Mouse (Mus musculus): ENCODE data around the gene Zbtb2. TPM values are rescaled to one million over a fixed set of nuclear protein-coding genes. Genes with fewer than 3 reads are reported as not detected.

Zbtb2 gene
- polyA plus RNA-seq, 1 experiment from 2014 or later: 3.1 TPM

DNA sequence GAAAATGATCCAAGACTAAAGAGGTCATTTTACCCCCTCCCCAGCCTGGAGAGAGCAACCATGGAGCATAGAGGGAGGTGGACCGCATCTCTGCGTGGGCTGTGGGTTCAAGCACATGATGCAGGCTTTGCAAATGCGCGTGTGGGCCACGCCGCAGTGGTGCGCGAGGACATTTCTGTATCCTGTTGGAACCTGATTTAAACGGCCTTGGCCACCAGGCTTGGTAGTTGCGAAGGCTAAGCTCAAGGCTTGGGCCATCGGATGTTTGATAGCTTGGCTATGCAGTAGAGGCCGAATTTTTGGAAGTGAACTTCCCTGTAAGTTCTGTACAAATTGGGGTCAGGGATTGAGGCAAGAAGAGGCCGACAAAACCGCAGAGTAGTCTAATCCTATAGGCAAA is 40.3 kb downstream of the Zbtb2 start:
- TF ChIP-seq EP300 (IDR thresholded peaks at IDR 0.05; ENCODE audit: low read depth) (no peak), CTCF (IDR thresholded peaks at IDR 0.05; ENCODE audit: low read depth) (no peak)
- H3K36me3 ChIP-seq (replicated peaks; ENCODE audit: insufficient read depth, low read length): no peaks in the 10 kb centered on the region
- ATAC-seq: no peak
- no peak for DNase-seq
- H3K27me3 ChIP-seq (ENCODE audit: insufficient read depth, low read length): no peaks in the 10 kb centered on the region
- 89% methylated on average over 14 of the region's 14 CpGs for WGBS (ENCODE audit: insufficient replicate concordance)
- no peak overlapping the region for H3K9ac ChIP-seq (replicated peaks)
- H3K4me2 ChIP-seq (ENCODE audit: low read depth, low read length): no peak overlapping the region
- no peak overlapping the region for H3K27ac ChIP-seq (ENCODE audit: low read depth)
- peaks cover 5% of the 10 kb centered on the region for H3K4me1 ChIP-seq (ENCODE audit: insufficient read depth)
- no peak overlapping the region for H3K4me3 ChIP-seq (ENCODE audit: low read depth, low read length)
- H3K9me3 ChIP-seq (ENCODE audit: low read length): no peaks in the 10 kb centered on the region

DNA sequence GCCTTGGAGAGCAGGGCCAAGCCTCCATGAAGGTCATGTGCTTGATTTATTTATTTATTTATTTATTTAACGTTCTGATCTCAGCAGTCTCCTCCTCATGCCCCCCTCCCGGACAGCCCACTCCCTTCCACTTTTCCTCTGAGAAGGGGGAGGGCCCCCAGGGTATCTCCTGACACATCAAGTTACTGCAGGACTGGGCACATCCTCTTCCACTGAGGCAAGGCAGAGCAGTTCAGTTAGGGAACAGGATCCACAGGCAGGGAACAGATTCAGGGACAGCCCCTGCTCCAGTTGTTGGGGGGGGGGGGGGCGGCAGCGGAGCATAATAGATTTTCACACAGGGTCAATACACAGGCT is 40.8 kb downstream of the Zbtb2 start:
- Histone ChIP-seq H3K36me3 (replicated peaks; ENCODE audit: insufficient read depth, low read length) (no peaks in the 10 kb centered on the region), H3K4me2 (ENCODE audit: low read depth, low read length) (peak overlapping the region; percentile 71), H3K4me1 (ENCODE audit: insufficient read depth) (peaks cover 5% of the 10 kb centered on the region), H3K9ac (replicated peaks) (no peak overlapping the region), H3K27ac (ENCODE audit: low read depth) (no peak overlapping the region), H3K4me3 (ENCODE audit: low read depth, low read length) (peak overlapping the region; percentile 36; the same call in 1 of the 2 replicates), H3K9me3 (ENCODE audit: low read length) (no peaks in the 10 kb centered on the region), H3K27me3 (ENCODE audit: insufficient read depth, low read length) (no peaks in the 10 kb centered on the region)
- WGBS (ENCODE audit: insufficient replicate concordance): 66% methylated on average over 4 of the region's 4 CpGs
- TF ChIP-seq CTCF (IDR thresholded peaks at IDR 0.05; ENCODE audit: low read depth): no peak
- no peak for TF ChIP-seq EP300 (IDR thresholded peaks at IDR 0.05; ENCODE audit: low read depth)
- ATAC-seq (no peak; the same call in 1 of the 2 replicates), DNase-seq (no peak)

DNA sequence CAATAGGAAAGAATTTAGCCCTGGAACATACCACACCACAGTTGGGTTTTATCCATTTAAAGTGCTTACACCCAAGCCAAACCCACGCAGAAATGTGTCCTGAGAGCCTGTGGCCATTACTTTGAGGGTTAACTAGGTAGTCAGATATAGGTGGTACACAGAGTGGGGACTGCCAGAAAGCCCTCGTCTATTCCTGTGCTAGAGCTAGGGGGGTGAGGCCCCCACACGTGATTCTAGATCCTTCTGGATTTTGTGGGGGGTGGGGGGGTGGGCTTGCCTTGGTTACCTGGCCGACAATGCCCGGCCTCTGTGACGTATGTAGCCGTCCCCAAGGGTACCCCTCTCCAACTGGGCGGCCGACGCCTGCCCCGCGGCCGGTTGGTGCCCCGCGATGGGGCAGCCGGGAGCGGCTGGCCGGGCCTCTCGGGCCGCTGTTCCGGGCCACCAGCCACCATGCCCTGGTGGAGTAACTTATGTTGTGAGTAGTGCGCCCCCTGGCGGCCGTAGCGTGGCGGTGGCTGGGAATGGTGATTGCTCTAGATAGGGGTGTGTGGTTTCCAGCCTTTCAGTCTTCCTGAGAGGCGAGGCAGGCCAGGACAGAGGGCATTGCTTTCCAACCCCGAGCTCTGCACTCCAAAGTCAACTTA is 41.3 kb downstream of the Zbtb2 start:
- Histone ChIP-seq H3K36me3 (replicated peaks; ENCODE audit: insufficient read depth, low read length) (no peaks in the 10 kb centered on the region), H3K4me1 (ENCODE audit: insufficient read depth) (peaks cover 5% of the 10 kb centered on the region), H3K27ac (ENCODE audit: low read depth) (no peak overlapping the region), H3K4me2 (ENCODE audit: low read depth, low read length) (peak overlapping the region; percentile 71), H3K9me3 (ENCODE audit: low read length) (no peaks in the 10 kb centered on the region), H3K4me3 (ENCODE audit: low read depth, low read length) (peak overlapping the region; percentile 36), H3K9ac (replicated peaks) (peak overlapping the region; percentile 54), H3K27me3 (ENCODE audit: insufficient read depth, low read length) (no peaks in the 10 kb centered on the region)
- 10% methylated on average over 28 of the region's 28 CpGs for WGBS (ENCODE audit: insufficient replicate concordance)
- peak; percentile 90 for DNase-seq
- no peak for TF ChIP-seq EP300 (IDR thresholded peaks at IDR 0.05; ENCODE audit: low read depth)
- TF ChIP-seq CTCF (IDR thresholded peaks at IDR 0.05; ENCODE audit: low read depth): peak; percentile 89
- ATAC-seq: peak; percentile 96

DNA sequence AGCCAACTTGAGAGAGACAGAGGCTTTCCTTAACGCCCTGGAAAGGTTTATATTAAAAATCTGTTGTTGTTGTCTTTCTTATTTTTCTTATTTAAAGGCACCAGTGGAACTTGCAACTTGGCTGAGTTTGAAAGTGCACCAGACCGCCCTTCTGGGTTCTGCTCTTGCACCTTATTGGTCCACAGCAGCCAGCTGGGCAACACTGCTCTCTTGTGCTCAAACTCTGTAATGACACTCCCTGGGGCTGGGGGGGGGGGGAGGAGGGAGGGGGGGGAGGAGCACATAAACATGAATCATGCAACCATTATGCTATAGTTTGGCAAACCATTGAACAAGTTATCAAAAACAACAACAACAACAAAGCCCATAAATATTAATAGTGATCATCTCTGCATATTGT is 46.5 kb downstream of the Zbtb2 start:
- no peak overlapping the region for H3K9ac ChIP-seq (replicated peaks)
- no peaks in the 10 kb centered on the region for H3K36me3 ChIP-seq (replicated peaks; ENCODE audit: insufficient read depth, low read length)
- ATAC-seq (peak; percentile 72), DNase-seq (peak; percentile 67)
- peaks cover 2% of the 10 kb centered on the region for H3K4me1 ChIP-seq (ENCODE audit: insufficient read depth)
- no peak overlapping the region for H3K27ac ChIP-seq (ENCODE audit: low read depth)
- TF ChIP-seq CTCF (IDR thresholded peaks at IDR 0.05; ENCODE audit: low read depth) (peak; percentile 68), EP300 (IDR thresholded peaks at IDR 0.05; ENCODE audit: low read depth) (no peak)
- H3K4me2 ChIP-seq (ENCODE audit: low read depth, low read length): no peak overlapping the region
- H3K9me3 ChIP-seq (ENCODE audit: low read length): no peaks in the 10 kb centered on the region
- no peak overlapping the region for H3K4me3 ChIP-seq (ENCODE audit: low read depth, low read length)
- 18% methylated on average over 2 of the region's 2 CpGs for WGBS (ENCODE audit: insufficient replicate concordance)
- no peaks in the 10 kb centered on the region for H3K27me3 ChIP-seq (ENCODE audit: insufficient read depth, low read length)

DNA sequence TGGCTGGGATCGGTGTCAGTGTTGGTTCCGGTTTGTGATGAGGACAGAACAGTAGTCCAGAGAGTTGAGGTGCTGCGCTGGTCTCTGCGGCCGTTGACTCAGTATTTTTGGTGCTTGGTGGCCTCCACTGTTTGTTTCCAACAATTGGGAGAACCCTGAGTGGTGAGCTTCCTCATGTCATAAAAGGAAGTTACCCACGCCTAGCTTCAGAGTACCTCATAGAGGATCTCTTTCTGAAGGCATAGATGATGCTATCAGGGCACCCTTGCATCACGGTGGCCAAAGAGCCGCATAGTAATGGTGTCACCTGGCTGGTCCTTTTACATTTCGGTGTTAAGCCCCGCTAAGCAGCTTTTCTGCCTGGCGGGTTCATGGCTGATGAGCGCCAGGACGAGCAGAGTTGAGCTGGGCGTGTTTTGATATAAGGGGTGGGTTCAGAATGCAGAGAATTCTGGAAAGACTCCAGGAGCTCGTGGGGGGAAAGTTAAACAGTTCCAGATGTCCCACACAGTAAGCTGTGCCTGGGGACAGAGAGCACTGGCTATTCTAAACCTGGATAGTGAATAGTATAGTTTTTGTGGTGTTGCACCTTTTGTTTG is 48.9 kb downstream of the Zbtb2 start:
- ATAC-seq: no peak
- no peak for DNase-seq
- H3K4me1 ChIP-seq (ENCODE audit: insufficient read depth): 0 out of 2 replicates have a peak, but pooled peaks cover 3% of the 10 kb centered on the region
- peak overlapping the region; percentile 6; the same call in 1 of the 2 replicates for H3K4me2 ChIP-seq (ENCODE audit: low read depth, low read length)
- no peaks in the 10 kb centered on the region for H3K27me3 ChIP-seq (ENCODE audit: insufficient read depth, low read length)
- H3K9me3 ChIP-seq (ENCODE audit: low read length): no peaks in the 10 kb centered on the region
- no peak overlapping the region for H3K27ac ChIP-seq (ENCODE audit: low read depth)
- H3K4me3 ChIP-seq (ENCODE audit: low read depth, low read length): no peak overlapping the region
- no peak overlapping the region for H3K9ac ChIP-seq (replicated peaks)
- 57% methylated on average over 15 of the region's 15 CpGs for WGBS (ENCODE audit: insufficient replicate concordance)
- TF ChIP-seq EP300 (IDR thresholded peaks at IDR 0.05; ENCODE audit: low read depth) (no peak), CTCF (IDR thresholded peaks at IDR 0.05; ENCODE audit: low read depth) (no peak)
- no peaks in the 10 kb centered on the region for H3K36me3 ChIP-seq (replicated peaks; ENCODE audit: insufficient read depth, low read length)

DNA sequence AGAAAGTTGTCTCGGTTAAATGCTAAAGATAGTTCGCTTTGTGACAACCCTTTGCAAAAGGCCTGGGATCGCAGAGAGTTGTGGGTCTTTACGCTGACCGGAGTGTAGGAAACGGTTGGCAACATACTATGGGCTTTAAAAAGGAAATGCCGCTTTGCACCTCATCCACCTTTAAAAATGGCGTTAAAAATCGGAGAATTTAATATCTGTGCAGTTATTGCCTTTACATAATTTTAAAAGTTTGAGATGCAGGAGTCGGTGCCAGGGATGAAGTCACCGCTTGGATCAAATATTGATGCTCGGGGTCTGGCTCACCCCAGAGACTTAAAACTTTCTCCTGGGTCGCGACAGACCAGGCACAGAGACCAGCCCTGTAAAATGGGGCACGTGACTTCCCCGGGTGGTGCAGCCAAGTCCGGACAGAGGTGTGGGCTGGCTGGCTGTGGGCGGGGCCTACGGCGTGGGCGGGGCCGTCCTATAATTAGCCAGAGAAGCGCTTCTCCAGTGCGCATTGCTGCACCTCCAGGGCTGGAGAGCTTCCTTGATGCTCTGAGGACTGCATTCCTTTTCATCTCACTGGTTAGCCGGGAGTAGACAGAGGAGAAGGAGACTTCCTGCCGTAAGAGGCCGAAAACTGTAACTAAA is 53.7 kb downstream of the Zbtb2 start:
- Histone ChIP-seq H3K4me2 (ENCODE audit: low read depth, low read length) (peak overlapping the region; percentile 73), H3K4me1 (ENCODE audit: insufficient read depth) (0 out of 2 replicates have a peak, but pooled peaks cover 3% of the 10 kb centered on the region), H3K36me3 (replicated peaks; ENCODE audit: insufficient read depth, low read length) (no peaks in the 10 kb centered on the region), H3K9ac (replicated peaks) (peak overlapping the region; percentile 3; the same call in 1 of the 2 replicates), H3K9me3 (ENCODE audit: low read length) (no peaks in the 10 kb centered on the region), H3K27ac (ENCODE audit: low read depth) (no peak overlapping the region; the same call in 1 of the 2 replicates), H3K4me3 (ENCODE audit: low read depth, low read length) (peak overlapping the region; percentile 45), H3K27me3 (ENCODE audit: insufficient read depth, low read length) (no peaks in the 10 kb centered on the region)
- no peak for TF ChIP-seq CTCF (IDR thresholded peaks at IDR 0.05; ENCODE audit: low read depth)
- TF ChIP-seq EP300 (IDR thresholded peaks at IDR 0.05; ENCODE audit: low read depth): no peak
- 3% methylated on average over 27 of the region's 27 CpGs for WGBS (ENCODE audit: insufficient replicate concordance)
- peak; percentile 89 for DNase-seq
- ATAC-seq: peak; percentile 93
